Mouse (Mus musculus) embryonic facial prominence, embryonic 14.5 days (tissue): Measurements from ENCODE around the gene Zfp292. TPM values are rescaled to one million over a fixed set of nuclear protein-coding genes. Genes with fewer than 3 reads are reported as not detected.

Experiments
- ATAC-seq: fragments of 200-750 bp; cut with Nextera tagmentation; 2 replicates; pipeline ENCODE4 v1.8.0; 2017; ENCODE audit warnings: low read depth, moderate number of reproducible peaks, moderate TSS enrichment
- DNase-seq: peaks from one replicate; pipeline ENCODE4 v3.0.0-alpha.2; 2015; ENCODE audit warnings: low spot score
- H3K27ac ChIP-seq: fragments of 300-500 bp; sonication (generic); replicated peaks from 2 replicates; pipeline ENCODE4 v1.5.1; 2014; ENCODE audit warnings: low read depth, mild to moderate bottlenecking, low read length, moderate library complexity
- H3K27me3 ChIP-seq: fragments of 300-500 bp; sonication (generic); replicated peaks from 2 replicates; pipeline ENCODE4 v1.6.1; 2014; ENCODE audit warnings: low read length; ENCODE audit not compliant: control insufficient read depth, insufficient read depth
- H3K36me3 ChIP-seq: fragments of 300-500 bp; sonication (generic); 2 replicates; pipeline ENCODE4 v1.6.1; 2014; ENCODE audit warnings: low read length, mixed read lengths; ENCODE audit not compliant: control insufficient read depth, insufficient read depth
- H3K4me1 ChIP-seq: fragments of 300-500 bp; sonication (generic); 2 replicates; pipeline ENCODE4 v1.6.1; 2014; ENCODE audit warnings: antibody characterized with exemption, low read length; ENCODE audit not compliant: control insufficient read depth, insufficient read depth
- H3K4me2 ChIP-seq: fragments of 300-500 bp; sonication (generic); 2 replicates; pipeline ENCODE4 v1.6.1; 2014; ENCODE audit warnings: low read depth, mild to moderate bottlenecking, low read length, moderate library complexity, mixed read lengths
- H3K4me3 ChIP-seq: fragments of 300-500 bp; sonication (generic); 2 replicates; pipeline ENCODE4 v1.5.1; 2014; ENCODE audit warnings: low read depth, mild to moderate bottlenecking, low read length
- H3K9ac ChIP-seq: fragments of 300-500 bp; sonication (generic); 2 replicates; pipeline ENCODE4 v1.6.1; 2014; ENCODE audit warnings: low read depth, mild to moderate bottlenecking, low read length, moderate library complexity, mixed read lengths
- H3K9me3 ChIP-seq: fragments of 300-500 bp; sonication (generic); 2 replicates; pipeline ENCODE4 v1.6.1; 2016; ENCODE audit warnings: low read length; ENCODE audit not compliant: control insufficient read depth
- WGBS: fragments of 180-500 bp; shearing (Covaris S2); extraction: QIAGEN DNeasy Blood & Tissue Kit; methylation state at CpG from one replicate; pipeline ENCODE4 v1.1.7; 2014; 5-methylcytosine and 5-hydroxymethylcytosine counted together
- polyA plus RNA-seq: library from polyadenylated mRNA; unstranded; fragments of >200 nt; fragmentation: Nextera tagmentation; extraction: Ambion mirVana; gene quantifications from 2 replicates; pipeline ENCODE4 v1.2.1, GENCODE M21; 2014

The Zfp292 gene
- polyA plus RNA-seq, 1 experiment from 2014 or later: 21.7 TPM

- H3K4me3 ChIP-seq: no peak within 1 kb of the TSS
- H3K9ac ChIP-seq: no peak within 1 kb of the TSS
- H3K9me3 ChIP-seq: no peaks in the 10 kb centered on the region
- H3K27ac ChIP-seq: no peak within 1 kb of the TSS
- no peak within 1 kb of the TSS for H3K4me2 ChIP-seq
- WGBS: 87% methylated on average over 1 of the region's 1 CpGs
- H3K27me3 ChIP-seq: no peaks in the 10 kb centered on the region
- no peaks in the 10 kb centered on the region for H3K36me3 ChIP-seq
- H3K4me1 ChIP-seq: no peaks in the 10 kb centered on the region
- ATAC-seq: no peak
- DNase-seq: no peak
Observed at GRCm38 (mm10) chr4:34756163-34756562, 126.6 kb downstream of the Zfp292 start, which contains the start of gene Gm136. Gene Gm136, minus strand, starts transcription at chr4:34756263.

Other genes with a start within 250 kb of the Zfp292 start
- gene Slc35a1, start 195.5 kb downstream of the Zfp292 start, polyA plus RNA-seq: 33.8 and 34.3 TPM in 2 replicates
- 3.3 and 10.1 TPM in 2 replicates for gene Cfap206, start 152.8 kb downstream of the Zfp292 start, polyA plus RNA-seq
- not detected in 2 replicates for gene Gm136, start 126.7 kb downstream of the Zfp292 start, polyA plus RNA-seq
- 47.3 and 52.7 TPM in 2 replicates for gene Smim8, start 104.5 kb downstream of the Zfp292 start, polyA plus RNA-seq
- 5.6 and 6.1 TPM in 2 replicates for gene Cga, start 10.8 kb upstream of the Zfp292 start, polyA plus RNA-seq